Mouse (Mus musculus) liver, embryonic 14.5 days (tissue): ENCODE data around the gene Fgf8. TPM values are rescaled to one million over a fixed set of nuclear protein-coding genes. Genes with fewer than 3 reads are reported as not detected.

Experiments
- ATAC-seq: fragments of 200-750 bp; cut with Nextera tagmentation; 2 replicates; pipeline ENCODE4 v1.8.0; 2017; ENCODE audit warnings: moderate number of reproducible peaks, mild to moderate bottlenecking, moderate library complexity; ENCODE audit not compliant: insufficient read depth
- DNase-seq, 3 experiments: peaks; one replicate each; pipeline ENCODE4 v3.0.0-alpha.2; 2012 to 2013; ENCODE audit warnings: low read depth in 3 of 3, low spot score in 3 of 3
- H3K27ac ChIP-seq: fragments of 300-500 bp; sonication (generic); 2 replicates; pipeline ENCODE4 v1.5.1; 2014; ENCODE audit warnings: moderate library complexity, mild to moderate bottlenecking, control low read depth, inconsistent platforms
- H3K27me3 ChIP-seq: fragments of 300-500 bp; sonication (generic); 2 replicates; pipeline ENCODE4 v1.6.1; 2014; ENCODE audit warnings: mild to moderate bottlenecking, low read length, moderate library complexity; ENCODE audit not compliant: control insufficient read depth, insufficient read depth
- H3K36me3 ChIP-seq: fragments of 300-500 bp; sonication (generic); replicated peaks from 2 replicates; pipeline ENCODE4 v1.6.1; 2014; ENCODE audit warnings: low read depth; ENCODE audit not compliant: control insufficient read depth, insufficient read depth
- H3K4me1 ChIP-seq, 2 experiments: fragments of 200-500 bp in 1 of 2; fragments of 300-500 bp in 1 of 2; sonication (generic) in 1 of 2; replicated peaks; 2 replicates each; pipeline ENCODE4 v1.6.1; 2012 to 2014; ENCODE audit warnings: antibody characterized with exemption in 1 of 2, inconsistent platforms in 1 of 2, low read length in 1 of 2; ENCODE audit not compliant: control insufficient read depth in 2 of 2, insufficient read depth in 2 of 2
- H3K4me2 ChIP-seq: fragments of 300-500 bp; sonication (generic); 2 replicates; pipeline ENCODE4 v1.6.1; 2014; ENCODE audit warnings: low read depth, mild to moderate bottlenecking, control low read depth, moderate library complexity
- H3K4me3 ChIP-seq, 2 experiments: fragments of 200-500 bp in 1 of 2; fragments of 300-500 bp in 1 of 2; sonication (generic) in 1 of 2; 2 replicates each; pipeline ENCODE4 v1.5.1; 2012 to 2014; ENCODE audit warnings: low read depth in 2 of 2, low read length in 2 of 2, mild to moderate bottlenecking in 2 of 2, control low read depth in 1 of 2, inconsistent platforms in 1 of 2, moderate library complexity in 1 of 2; ENCODE audit not compliant: insufficient read depth in 1 of 2
- H3K9ac ChIP-seq: fragments of 300-500 bp; sonication (generic); replicated peaks from 2 replicates; pipeline ENCODE4 v1.6.1; 2014; ENCODE audit warnings: mild to moderate bottlenecking, control low read depth, moderate library complexity
- H3K9me3 ChIP-seq: fragments of 300-500 bp; sonication (generic); 2 replicates; pipeline ENCODE4 v1.6.1; 2016; ENCODE audit warnings: low read length, mixed read lengths; ENCODE audit not compliant: control insufficient read depth
- CTCF ChIP-seq: IDR thresholded peaks from 2 replicates; pipeline ENCODE4 v1.5.1; 2016; ENCODE audit warnings: antibody characterized with exemption, low read depth, control low read depth
- EP300 ChIP-seq: IDR thresholded peaks from 2 replicates; pipeline ENCODE4 v1.6.1; 2016; ENCODE audit warnings: antibody characterized with exemption, low read depth
- WGBS: fragments of 180-500 bp; shearing (Covaris S2); extraction: QIAGEN DNeasy Blood & Tissue Kit; methylation state at CpG from one replicate; pipeline ENCODE4 v1.1.7; 2014; ENCODE audit not compliant: insufficient replicate concordance; 5-methylcytosine and 5-hydroxymethylcytosine counted together
- polyA plus RNA-seq, 2 experiments: library from polyadenylated mRNA; depleted of rRNA in 1 of 2; stranded (reverse) in 1 of 2; unstranded in 1 of 2; fragments of >200 nt; fragmentation: Nextera tagmentation in 1 of 2; extraction: Ambion mirVana in 1 of 2; gene quantifications; 2 replicates each; pipeline versions ENCODE4 v1.2.1 to v1.2.3; 2012 to 2014

Fgf8 gene
- polyA plus RNA-seq (2012; rRNA removed) (0.08 TPM in 1 of 2 replicates, not detected in the other), polyA plus RNA-seq (2014; fragmentation: Nextera tagmentation; extraction: Ambion mirVana) (not detected in 2 replicates)

DNA sequence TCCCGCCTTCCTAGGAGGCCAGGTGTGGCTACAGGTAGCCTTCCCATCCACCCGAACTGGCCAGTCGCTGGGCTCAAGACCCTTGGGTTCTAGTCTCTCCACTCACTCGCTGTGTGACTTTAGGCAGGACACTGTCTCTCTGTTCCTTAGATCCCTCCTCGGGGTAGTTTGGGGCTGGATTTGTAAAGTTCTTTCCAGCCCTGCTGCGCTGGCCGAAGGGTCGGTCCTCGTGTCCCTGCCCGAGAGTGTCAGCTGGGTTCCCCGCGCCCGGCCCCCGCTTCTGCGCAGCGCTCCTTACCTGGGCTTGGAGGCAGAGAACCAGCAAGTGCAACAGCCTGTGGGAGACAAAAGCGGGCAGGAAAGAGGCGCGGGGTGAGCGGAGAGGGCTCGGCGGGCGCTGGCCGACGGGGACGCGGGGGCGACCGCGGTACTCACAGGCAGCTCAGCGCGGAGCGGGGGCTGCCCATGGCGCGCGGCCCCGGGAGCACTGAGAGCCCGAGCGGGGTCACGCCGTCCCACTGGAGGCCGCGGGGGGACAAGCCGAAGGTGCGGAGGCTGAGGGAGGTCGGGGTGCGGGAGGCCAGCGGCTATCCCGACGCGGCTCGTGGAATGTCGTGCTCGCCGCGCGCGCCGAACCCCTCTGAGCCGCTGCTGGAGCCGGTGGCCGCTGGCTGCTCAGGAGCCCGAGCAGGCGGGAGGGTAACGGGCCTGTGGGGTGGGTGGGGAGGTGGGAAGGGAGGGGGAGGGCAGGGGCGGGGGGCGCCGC lies at the start of gene Fgf8:
Gene Fgf8 (minus strand): TSS at position 698 of the 766 bp plus-strand sequence.
- ATAC-seq (no peak), DNase-seq (no peak)
- 1% methylated on average over 62 of the region's 68 CpGs for WGBS
- no peak within 1 kb of the TSS for H3K9ac ChIP-seq
- no peaks in the 10 kb centered on the region for H3K36me3 ChIP-seq
- peaks cover 89% of the 10 kb centered on the region for H3K27me3 ChIP-seq
- H3K4me3 ChIP-seq, result peak within 1 kb of the TSS in 1 of 2 experiments; percentile 25; a peak in 2 of 4 replicates
- H3K4me2 ChIP-seq, result peak within 1 kb of the TSS; percentile 37
- H3K9me3 ChIP-seq, result no peaks in the 10 kb centered on the region
- TF ChIP-seq EP300 (no peak), CTCF (no peak)
- H3K4me1 ChIP-seq, result peaks cover 0 to 2% of the 10 kb centered on the region in 2 experiments; a peak in 1 of 4 replicates
- no peak within 1 kb of the TSS for H3K27ac ChIP-seq

DNA sequence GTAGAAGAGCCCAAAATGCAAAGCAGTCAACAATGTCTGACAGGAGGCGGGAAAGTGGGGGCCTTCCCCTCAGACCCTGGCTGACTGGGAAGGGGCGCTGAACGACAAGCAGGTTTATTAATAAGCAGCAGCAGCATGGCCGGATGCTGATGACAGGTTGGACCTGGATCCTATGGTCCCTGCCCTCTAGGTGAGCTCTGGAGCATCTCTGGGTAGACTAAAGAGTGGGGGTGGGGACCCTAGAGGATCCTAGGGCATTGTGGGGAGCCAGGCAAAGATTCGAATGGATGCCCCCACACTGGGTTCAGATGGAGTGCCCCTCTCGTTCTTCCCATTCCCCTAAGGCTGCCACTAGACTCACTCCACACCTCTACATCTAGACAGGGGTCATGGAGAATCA lies 49.7 kb upstream of the Fgf8 start:
- H3K9ac ChIP-seq, result no peak overlapping the region
- H3K9me3 ChIP-seq, result no peaks in the 10 kb centered on the region
- DNase-seq (no peak), ATAC-seq (no peak)
- H3K27ac ChIP-seq, result no peak overlapping the region
- H3K36me3 ChIP-seq, result no peaks in the 10 kb centered on the region
- peaks cover 16 to 29% of the 10 kb centered on the region in 2 experiments for H3K4me1 ChIP-seq
- no peak overlapping the region for H3K4me3 ChIP-seq
- 76% methylated on average over 6 of the region's 6 CpGs for WGBS
- no peak overlapping the region for H3K4me2 ChIP-seq
- H3K27me3 ChIP-seq, result no peaks in the 10 kb centered on the region
- TF ChIP-seq EP300, result no peak
- TF ChIP-seq CTCF, result no peak

DNA sequence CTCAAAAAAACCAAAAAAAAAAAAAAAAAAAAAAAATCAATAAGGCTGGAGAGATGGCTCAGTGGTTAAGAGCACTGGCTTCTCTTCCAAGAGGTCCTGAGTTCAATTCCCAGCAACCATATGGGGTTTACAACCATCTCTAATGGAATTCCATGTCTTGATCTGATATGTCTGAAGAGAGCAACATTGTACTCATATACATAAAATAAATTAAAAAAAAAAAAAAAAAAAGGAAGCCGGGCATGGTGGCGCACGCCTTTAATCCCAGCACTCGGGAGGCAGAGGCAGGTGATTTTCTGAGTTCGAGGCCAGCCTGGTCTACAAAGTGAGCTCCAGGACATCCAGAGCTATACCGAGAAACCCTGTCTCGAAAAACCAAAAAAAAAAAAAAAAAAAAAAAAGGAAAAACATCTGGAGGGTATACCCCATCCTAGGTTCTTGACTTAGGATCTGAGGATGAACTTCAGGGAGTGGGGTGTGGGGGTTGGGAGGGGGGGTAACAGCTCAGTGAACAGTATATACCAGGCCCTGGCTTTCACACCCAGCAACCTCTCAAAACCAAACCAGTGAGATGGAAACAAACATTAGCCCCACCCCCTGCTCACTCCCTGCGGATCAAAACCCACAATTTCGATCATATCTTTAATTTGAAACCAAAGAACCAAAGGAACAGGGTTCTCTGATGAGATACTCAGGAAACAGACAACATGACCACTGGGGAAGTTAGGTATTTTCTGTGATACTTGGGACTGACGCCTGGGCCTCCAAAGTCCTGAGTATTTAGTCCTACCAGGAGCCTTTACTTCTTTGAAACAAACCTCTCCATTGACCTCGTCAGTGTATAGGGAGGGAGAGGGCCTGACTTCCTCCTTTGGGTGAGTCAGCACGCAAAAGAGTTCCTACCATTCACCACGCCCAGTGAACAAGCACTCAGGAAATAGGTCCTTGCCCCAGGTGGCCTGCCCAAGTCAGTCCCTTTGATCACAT lies 47.5 kb upstream of the Fgf8 start:
- Histone ChIP-seq H3K27me3 (no peaks in the 10 kb centered on the region), H3K9me3 (no peaks in the 10 kb centered on the region), H3K4me3 (peak overlapping the region in 1 of 2 experiments; percentile 19; a peak in 1 of 4 replicates), H3K4me1 (peaks cover 10 to 24% of the 10 kb centered on the region in 2 experiments), H3K27ac (peak overlapping the region; percentile 97), H3K4me2 (peak overlapping the region; percentile 61), H3K36me3 (no peaks in the 10 kb centered on the region), H3K9ac (peak overlapping the region; percentile 28)
- ATAC-seq, result peak; percentile 96
- peak; percentile 37; the same call in 1 of the 2 replicates for TF ChIP-seq EP300
- no peak for TF ChIP-seq CTCF
- DNase-seq, result peak; percentile 67 to 84 (median 73)
- WGBS, result 47% methylated on average over 13 of the region's 13 CpGs

DNA sequence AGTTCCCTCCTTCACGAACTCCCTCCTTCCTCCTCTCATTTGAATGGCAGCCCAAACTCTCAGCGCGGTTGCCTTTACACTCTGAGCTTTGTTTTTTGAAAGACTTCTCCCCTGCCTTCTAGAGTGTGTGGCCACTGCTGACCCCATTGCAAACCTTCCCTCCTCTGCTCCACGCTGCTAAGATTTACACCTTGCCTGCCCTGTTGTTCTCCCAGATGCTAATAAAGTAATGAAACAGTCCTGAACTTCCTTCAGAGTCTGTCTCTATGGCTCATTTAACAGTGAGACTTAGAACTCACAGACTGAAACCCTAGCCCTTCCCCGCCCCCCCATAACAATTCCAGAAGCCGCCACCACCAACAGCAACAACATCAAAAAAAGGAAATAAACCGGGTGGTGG lies 46.6 kb upstream of the Fgf8 start:
- H3K36me3 ChIP-seq, result no peaks in the 10 kb centered on the region
- no peak overlapping the region for H3K9ac ChIP-seq
- H3K9me3 ChIP-seq, result no peaks in the 10 kb centered on the region
- peaks cover 10 to 24% of the 10 kb centered on the region in 2 experiments for H3K4me1 ChIP-seq
- TF ChIP-seq EP300 (no peak), CTCF (no peak)
- no peak overlapping the region for H3K27ac ChIP-seq
- DNase-seq, result no peak
- no peak for ATAC-seq
- no peak overlapping the region for H3K4me3 ChIP-seq
- H3K4me2 ChIP-seq, result no peak overlapping the region
- no peaks in the 10 kb centered on the region for H3K27me3 ChIP-seq
- WGBS, result 73% methylated on average over 7 of the region's 7 CpGs
